Mouse (Mus musculus) myocyte (in vitro differentiated cells): ENCODE measurements around the gene Dnase1l3. TPM values are rescaled to one million over a fixed set of nuclear protein-coding genes. Genes with fewer than 3 reads are reported as not detected.

Experiments
- H3K27me3 ChIP-seq: one replicate; pipeline ENCODE4 v1.6.1; 2011; ENCODE audit not compliant: control insufficient read depth, insufficient read depth, insufficient read length
- H3K36me3 ChIP-seq: one replicate; pipeline ENCODE4 v1.6.1; 2011; ENCODE audit not compliant: control insufficient read depth, insufficient read depth
- H3K4me2 ChIP-seq: one replicate; pipeline ENCODE4 v1.6.1; 2011; ENCODE audit warnings: low read depth, control low read depth
- H3K4me3 ChIP-seq: one replicate; pipeline ENCODE4 v1.5.1; 2011; ENCODE audit warnings: mild to moderate bottlenecking, control low read depth, moderate library complexity
- H3K79me2 ChIP-seq: one replicate; pipeline ENCODE4 v1.6.1; 2011; ENCODE audit not compliant: control insufficient read depth, insufficient read depth
- H3ac ChIP-seq: one replicate; pipeline ENCODE4 v1.6.1; 2011; ENCODE audit not compliant: control insufficient read depth, insufficient read length
- CEBPB ChIP-seq: IDR thresholded peaks from 2 replicates; pipeline ENCODE4 v1.6.1; 2011; ENCODE audit warnings: mild to moderate bottlenecking, moderate library complexity; ENCODE audit not compliant: poor library complexity, insufficient read depth, severe bottlenecking
- E2F4 ChIP-seq: IDR thresholded peaks from one replicate; pipeline ENCODE4 v1.6.1; 2011; ENCODE audit warnings: mild to moderate bottlenecking, control low read depth, moderate library complexity; ENCODE audit not compliant: insufficient read depth
- MAX ChIP-seq: IDR thresholded peaks from one replicate; pipeline ENCODE4 v1.6.1; 2011; ENCODE audit warnings: low read depth, mild to moderate bottlenecking, control low read depth
- MYOD1 ChIP-seq, 3 experiments: IDR thresholded peaks; one replicate each; pipeline ENCODE4 v1.6.1; 2011; ENCODE audit warnings: control low read depth in 2 of 3, low read depth in 2 of 3, mild to moderate bottlenecking in 2 of 3, moderate library complexity in 1 of 3; ENCODE audit not compliant: insufficient read length in 2 of 3, control insufficient read depth in 1 of 3
- MYOG ChIP-seq, 3 experiments: IDR thresholded peaks; one replicate each; pipeline ENCODE4 v1.6.1; 2011; ENCODE audit warnings: control low read depth in 2 of 3, low read depth in 2 of 3, mild to moderate bottlenecking in 2 of 3; ENCODE audit not compliant: insufficient read length in 2 of 3, control insufficient read depth in 1 of 3, insufficient read depth in 1 of 3
- POLR2A ChIP-seq: IDR thresholded peaks from one replicate; pipeline ENCODE4 v1.6.1; 2011; ENCODE audit warnings: low read depth, mild to moderate bottlenecking, control low read depth, moderate library complexity; ENCODE audit not compliant: insufficient read length
- POLR2AphosphoS2 ChIP-seq: IDR thresholded peaks from one replicate; pipeline ENCODE4 v1.6.1; 2011; ENCODE audit warnings: low read depth, control low read depth; ENCODE audit not compliant: insufficient read length
- REST ChIP-seq: IDR thresholded peaks from one replicate; pipeline ENCODE4 v1.6.1; 2011; ENCODE audit warnings: mild to moderate bottlenecking, control low read depth, moderate library complexity; ENCODE audit not compliant: insufficient read depth, insufficient read length
- SRF ChIP-seq: IDR thresholded peaks from one replicate; pipeline ENCODE4 v1.6.1; 2011; ENCODE audit warnings: low read depth; ENCODE audit not compliant: control insufficient read depth, insufficient read length
- TCF12 ChIP-seq: IDR thresholded peaks from one replicate; pipeline ENCODE4 v1.6.1; 2011; ENCODE audit warnings: mild to moderate bottlenecking, control low read depth; ENCODE audit not compliant: poor library complexity, insufficient read depth, severe bottlenecking
- TCF3 ChIP-seq: IDR thresholded peaks from one replicate; pipeline ENCODE4 v1.6.1; 2011; ENCODE audit warnings: low read depth, control low read depth; ENCODE audit not compliant: insufficient read length
- USF1 ChIP-seq: IDR thresholded peaks from one replicate; pipeline ENCODE4 v1.6.1; 2011; ENCODE audit warnings: low read depth, mild to moderate bottlenecking, control low read depth, moderate library complexity
- polyA plus RNA-seq: library from polyadenylated mRNA; unstranded; fragments of >200 nt; fragmentation: generic; extraction: Trizol; gene quantifications from one replicate; pipeline ENCODE4 v1.2.1, GENCODE M21; 2012; ENCODE audit warnings: missing spikeins

The Dnase1l3 gene
- polyA plus RNA-seq, 1 experiment: 0.86 TPM

DNA sequence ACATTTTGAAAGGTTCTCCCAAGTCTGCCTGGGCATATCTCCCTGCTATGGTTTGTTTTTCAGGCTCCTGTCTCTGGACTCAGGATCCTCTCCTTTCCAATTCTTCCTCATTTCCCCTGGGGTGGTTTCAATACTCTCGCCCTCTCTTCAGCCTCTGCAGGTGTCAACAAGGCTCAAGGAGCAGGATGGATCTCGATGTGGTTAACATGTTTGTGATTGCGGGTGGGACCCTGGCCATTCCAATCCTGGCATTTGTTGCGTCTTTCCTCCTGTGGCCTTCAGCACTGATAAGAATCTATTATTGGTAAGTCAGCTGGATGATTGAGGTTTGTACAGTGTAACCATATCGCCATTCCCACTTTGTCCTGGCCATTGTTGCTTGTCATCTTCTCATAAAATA is 33.7 kb upstream of the Dnase1l3 start:
- Histone ChIP-seq H3K79me2 (no peaks in the 10 kb centered on the region), H3K36me3 (no peaks in the 10 kb centered on the region), H3K27me3 (no peaks in the 10 kb centered on the region), H3K4me2 (no peak overlapping the region), H3K4me3 (no peak overlapping the region), H3ac (no peak overlapping the region)
- TF ChIP-seq TCF12 (peak; percentile 13), MYOG (IDR thresholded peaks at IDR 0.05; ENCODE audit: control insufficient read depth in 1 of 3, insufficient read depth in 1 of 3, insufficient read length in 2 of 3, low read depth in 2 of 3) (peak in 1 of 3 experiments; percentile 67), MYOD1 (IDR thresholded peaks at IDR 0.05; ENCODE audit: control insufficient read depth in 1 of 3, insufficient read length in 2 of 3, low read depth in 2 of 3) (peak in 1 of 3 experiments; percentile 27), TCF3 (no peak)

DNA sequence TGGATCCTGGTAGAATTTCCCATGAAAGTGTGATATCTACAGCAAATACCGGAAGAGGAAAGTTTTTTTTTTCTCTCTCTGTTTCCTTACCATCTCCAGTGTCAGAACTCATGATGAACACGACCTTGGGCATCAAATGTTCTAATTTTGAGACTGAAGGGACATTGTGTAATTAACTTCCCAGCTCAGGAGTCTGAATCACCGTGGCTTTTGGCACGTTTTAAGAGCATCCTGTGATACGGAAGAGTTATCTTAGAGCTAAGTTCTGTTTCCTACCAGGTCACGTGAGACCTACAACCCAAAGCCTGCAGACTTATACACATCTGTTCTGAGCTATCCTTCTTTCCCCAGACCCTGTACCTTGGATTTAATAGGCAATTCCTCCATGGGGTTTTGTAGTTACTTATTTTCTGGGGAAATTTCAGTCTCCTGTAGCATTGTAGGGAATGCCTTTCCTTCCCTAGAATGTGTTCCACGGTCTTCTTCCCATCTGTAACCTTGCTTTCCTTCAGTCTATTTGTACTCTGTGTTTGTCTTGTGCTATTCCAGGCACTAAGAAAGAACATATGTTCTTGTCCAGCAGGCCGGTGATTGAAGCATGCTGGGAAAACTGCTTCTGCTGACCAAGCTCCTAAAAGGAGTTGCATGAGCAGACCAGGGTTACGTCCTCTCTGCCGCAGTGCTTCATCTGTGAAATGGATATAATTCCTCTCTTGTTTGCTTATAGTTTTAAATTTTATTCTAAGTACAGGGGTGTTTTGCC is 32.6 kb upstream of the Dnase1l3 start:
- no peaks in the 10 kb centered on the region for H3K79me2 ChIP-seq
- no peaks in the 10 kb centered on the region for H3K27me3 ChIP-seq
- H3K4me3 ChIP-seq: no peak overlapping the region
- TF ChIP-seq MAX (no peak), USF1 (no peak), CEBPB (no peak), MYOG (IDR thresholded peaks at IDR 0.05; ENCODE audit: control insufficient read depth in 1 of 3, insufficient read depth in 1 of 3, insufficient read length in 2 of 3, low read depth in 2 of 3) (no peak), E2F4 (no peak), REST (no peak), POLR2AphosphoS2 (no peak), TCF3 (no peak), MYOD1 (IDR thresholded peaks at IDR 0.05; ENCODE audit: control insufficient read depth in 1 of 3, insufficient read length in 2 of 3, low read depth in 2 of 3) (no peak), POLR2A (no peak)
- no peak overlapping the region for H3K4me2 ChIP-seq
- H3K36me3 ChIP-seq: no peaks in the 10 kb centered on the region
- no peak overlapping the region for H3ac ChIP-seq

DNA sequence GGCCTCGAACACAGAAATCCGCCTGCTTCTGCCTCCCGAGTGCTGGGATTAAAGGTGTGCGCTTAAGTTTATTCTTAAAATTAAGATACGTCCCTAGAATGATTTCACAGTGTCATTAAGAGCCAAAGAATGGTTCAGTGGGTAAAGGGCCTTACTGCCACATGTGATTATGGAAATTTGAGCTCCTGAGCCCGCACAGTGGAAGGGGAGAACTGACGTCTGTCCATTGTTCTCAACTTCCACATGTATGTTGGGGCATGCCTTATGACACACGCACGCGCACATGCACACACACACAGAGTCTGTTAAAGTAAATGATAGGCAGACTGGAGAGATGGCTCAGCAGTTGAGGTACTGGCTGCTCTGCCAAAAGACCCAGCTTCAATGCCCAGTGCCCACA is 30.6 kb upstream of the Dnase1l3 start:
- Histone ChIP-seq H3K4me2 (no peak overlapping the region), H3K36me3 (no peaks in the 10 kb centered on the region), H3K27me3 (no peaks in the 10 kb centered on the region), H3K4me3 (no peak overlapping the region), H3ac (no peak overlapping the region), H3K79me2 (no peaks in the 10 kb centered on the region)
- TF ChIP-seq MYOG (IDR thresholded peaks at IDR 0.05; ENCODE audit: control insufficient read depth in 1 of 3, insufficient read depth in 1 of 3, insufficient read length in 2 of 3, low read depth in 2 of 3) (no peak), E2F4 (no peak), TCF3 (no peak), MAX (no peak), SRF (no peak), POLR2AphosphoS2 (no peak), MYOD1 (IDR thresholded peaks at IDR 0.05; ENCODE audit: control insufficient read depth in 1 of 3, insufficient read length in 2 of 3, low read depth in 2 of 3) (no peak), TCF12 (no peak), CEBPB (no peak), USF1 (no peak), POLR2A (no peak), REST (no peak)

DNA sequence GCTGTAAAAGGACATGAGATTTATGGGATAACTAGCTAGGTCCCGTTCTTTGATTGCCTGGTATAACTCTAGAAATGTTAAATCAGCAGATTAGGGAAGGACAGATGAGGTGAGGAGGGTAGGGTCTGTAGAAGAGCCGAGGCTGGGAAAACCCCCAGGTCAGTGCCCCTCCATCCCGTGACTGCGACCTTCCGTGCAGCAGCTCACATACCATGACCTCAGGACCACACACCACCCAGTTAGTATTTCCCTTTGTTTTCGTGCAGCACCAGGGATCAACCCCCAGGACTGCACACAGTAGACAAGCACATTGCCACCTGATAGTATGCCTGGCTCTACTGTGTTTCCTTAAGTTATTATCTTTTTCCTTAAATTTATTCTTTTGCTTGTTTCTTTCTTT is 30.1 kb upstream of the Dnase1l3 start:
- no peak for TF ChIP-seq POLR2A
- TF ChIP-seq POLR2AphosphoS2: no peak
- TF ChIP-seq MYOG (IDR thresholded peaks at IDR 0.05; ENCODE audit: control insufficient read depth in 1 of 3, insufficient read depth in 1 of 3, insufficient read length in 2 of 3, low read depth in 2 of 3): no peak
- TF ChIP-seq CEBPB: no peak
- TF ChIP-seq E2F4: no peak
- no peak for TF ChIP-seq USF1
- no peak for TF ChIP-seq MAX
- TF ChIP-seq REST: no peak
- TF ChIP-seq MYOD1 (IDR thresholded peaks at IDR 0.05; ENCODE audit: control insufficient read depth in 1 of 3, insufficient read length in 2 of 3, low read depth in 2 of 3): no peak
- TF ChIP-seq TCF3: no peak
- no peak for TF ChIP-seq SRF
- TF ChIP-seq TCF12: no peak
- H3ac ChIP-seq: no peak overlapping the region

DNA sequence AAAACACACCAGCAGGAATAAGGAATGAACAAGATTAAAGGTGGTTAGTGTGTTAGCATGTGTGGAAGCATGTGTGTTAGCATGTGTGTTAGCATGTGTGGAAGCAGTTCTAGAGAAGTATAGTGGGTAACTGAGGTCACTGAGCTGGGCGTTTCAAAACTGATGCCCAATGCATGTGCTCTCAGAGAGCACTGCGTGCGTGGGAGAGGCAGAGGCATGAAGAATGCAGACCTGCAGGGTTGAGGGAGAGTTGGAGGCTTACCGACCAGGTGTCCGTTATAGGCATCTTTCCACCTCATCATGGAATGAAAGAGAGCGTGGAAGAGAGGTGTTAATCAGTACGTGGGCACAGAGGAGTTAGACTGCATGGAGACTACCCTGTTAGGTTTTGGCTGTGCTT is 26.2 kb upstream of the Dnase1l3 start:
- H3ac ChIP-seq: no peak overlapping the region
- H3K79me2 ChIP-seq: no peaks in the 10 kb centered on the region
- TF ChIP-seq POLR2AphosphoS2: no peak
- no peak for TF ChIP-seq USF1
- TF ChIP-seq CEBPB: no peak
- no peak for TF ChIP-seq POLR2A
- TF ChIP-seq MYOG (IDR thresholded peaks at IDR 0.05; ENCODE audit: control insufficient read depth in 1 of 3, insufficient read depth in 1 of 3, insufficient read length in 2 of 3, low read depth in 2 of 3): no peak
- TF ChIP-seq TCF12: no peak
- no peak for TF ChIP-seq MYOD1 (IDR thresholded peaks at IDR 0.05; ENCODE audit: control insufficient read depth in 1 of 3, insufficient read length in 2 of 3, low read depth in 2 of 3)
- no peak for TF ChIP-seq MAX
- TF ChIP-seq E2F4: no peak
- TF ChIP-seq REST: no peak
- TF ChIP-seq TCF3: no peak
- TF ChIP-seq SRF: no peak
- no peaks in the 10 kb centered on the region for H3K36me3 ChIP-seq
- H3K27me3 ChIP-seq: no peaks in the 10 kb centered on the region
- no peak overlapping the region for H3K4me2 ChIP-seq
- H3K4me3 ChIP-seq: no peak overlapping the region

More for the DNA sequence above, 30.1 kb upstream of the Dnase1l3 start:
- Histone ChIP-seq H3K27me3 (no peaks in the 10 kb centered on the region), H3K4me2 (no peak overlapping the region), H3K36me3 (no peaks in the 10 kb centered on the region), H3K79me2 (no peaks in the 10 kb centered on the region), H3K4me3 (no peak overlapping the region)
